Mouse (Mus musculus): Measurements from ENCODE around the gene Srgap1. TPM values are rescaled to one million over a fixed set of nuclear protein-coding genes. Genes with fewer than 3 reads are reported as not detected.

Gene Srgap1
- total RNA-seq, 2 experiments from 2014 or later, result 8.5 to 13.5 TPM

GRCm38 (mm10) chr10:121833443-121833842 is 213.7 kb downstream of the Srgap1 start:
- no peak for DNase-seq (ENCODE audit: low spot score in 2 of 2)

- no peak for DNase-seq (ENCODE audit: low spot score in 2 of 2)
Observed at GRCm38 (mm10) chr10:121830335-121831307, 216.5 kb downstream of the Srgap1 start.

DNA sequence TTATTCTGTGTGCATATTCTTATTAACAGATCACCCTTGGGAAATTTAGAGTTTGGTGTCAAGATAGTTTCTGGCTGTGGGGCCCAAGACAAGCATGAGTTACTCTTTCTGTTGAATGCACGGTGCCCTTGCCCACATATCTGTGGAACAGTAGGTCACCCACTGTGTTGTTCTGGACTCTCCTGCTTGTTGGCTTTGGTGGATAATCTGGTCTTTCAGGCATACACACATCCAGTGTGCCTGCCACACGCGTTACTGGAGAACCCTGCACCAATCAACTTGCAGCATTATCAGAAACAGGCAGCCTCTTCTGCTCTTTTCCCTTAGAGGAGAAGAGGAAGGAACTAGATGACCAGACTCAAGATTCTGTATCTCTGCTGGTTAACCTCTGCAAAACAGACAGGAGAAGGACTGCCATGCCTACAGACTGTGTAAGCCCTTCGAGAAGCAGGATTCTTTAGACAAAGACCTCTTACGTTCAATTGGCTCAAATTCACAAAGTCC is 217.3 kb downstream of the Srgap1 start:
- no peak for DNase-seq (ENCODE audit: low spot score in 2 of 2)

GRCm38 (mm10) chr10:121829034-121829433 is 218.1 kb downstream of the Srgap1 start:
- no peak for DNase-seq (ENCODE audit: low spot score in 2 of 2)

- no peak for DNase-seq (ENCODE audit: low spot score in 2 of 2)
Observed at GRCm38 (mm10) chr10:121822674-121823073, 224.4 kb downstream of the Srgap1 start.

- DNase-seq (ENCODE audit: low spot score in 2 of 2), result no peak
Observed at GRCm38 (mm10) chr10:121820846-121821245, 226.3 kb downstream of the Srgap1 start.

- DNase-seq (ENCODE audit: low spot score in 2 of 2), result no peak
Observed at GRCm38 (mm10) chr10:121817983-121818382, 229.1 kb downstream of the Srgap1 start.

DNA sequence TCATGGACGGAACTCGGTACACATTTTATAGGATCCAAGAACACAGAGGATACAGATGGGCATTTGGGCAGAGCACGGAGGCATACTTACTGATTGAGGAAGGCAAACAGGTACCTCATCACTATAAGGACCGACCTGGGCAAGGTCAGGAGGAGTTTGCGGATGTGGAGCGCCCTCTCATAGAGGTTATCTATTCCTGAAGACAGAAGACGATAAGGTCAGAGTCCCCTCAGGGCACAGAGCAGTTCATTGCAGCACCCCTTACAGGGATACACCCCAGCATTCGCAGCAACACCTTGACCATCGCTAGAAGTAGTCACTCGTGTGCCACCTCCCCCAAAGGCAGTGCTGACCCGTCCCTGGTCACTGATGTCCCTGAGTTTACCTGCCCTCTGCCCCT is 239.3 kb downstream of the Srgap1 start:
- no peak for DNase-seq (ENCODE audit: low spot score in 2 of 2)

DNA sequence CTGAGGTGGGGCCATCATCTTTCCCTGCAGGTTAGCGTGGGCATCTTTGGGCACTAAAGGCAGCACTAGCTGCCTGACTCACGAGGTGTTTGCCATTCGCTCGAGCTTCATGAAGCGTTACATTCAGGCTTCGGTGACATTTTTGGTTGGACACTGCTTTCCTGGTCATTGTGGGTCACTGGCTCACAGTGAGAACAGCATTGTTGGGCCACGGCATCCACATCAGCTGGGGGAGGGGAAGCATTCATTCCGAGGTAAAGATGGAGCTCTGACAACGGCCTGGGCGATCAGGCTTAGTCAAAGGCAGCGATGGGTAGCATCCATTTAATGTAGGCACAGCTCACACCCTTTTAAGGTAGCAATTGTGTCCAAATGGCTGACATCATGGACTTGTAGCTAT is 240.3 kb downstream of the Srgap1 start:
- no peak for DNase-seq (ENCODE audit: low spot score in 2 of 2)

DNA sequence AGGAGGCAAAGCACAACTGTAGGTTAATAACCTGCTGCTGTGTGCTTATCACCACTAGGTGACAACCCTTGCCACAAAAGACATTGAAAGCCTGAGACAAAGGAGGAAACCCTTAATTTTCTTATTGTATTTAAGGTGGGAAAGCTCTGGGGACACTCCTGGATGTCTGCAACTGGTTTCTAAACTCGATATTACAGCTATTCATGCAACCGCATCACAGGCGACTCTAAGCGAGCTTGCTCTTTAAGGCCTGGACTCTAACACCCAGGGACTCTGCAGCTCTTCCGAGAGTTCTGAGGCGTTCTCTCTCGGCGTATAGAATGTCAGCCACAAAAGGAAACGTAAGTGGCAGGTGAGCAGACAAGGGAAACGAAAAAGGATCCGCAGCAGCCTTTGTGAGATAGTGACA is 241.2 kb downstream of the Srgap1 start:
- no peak for DNase-seq (ENCODE audit: low spot score in 2 of 2)

DNA sequence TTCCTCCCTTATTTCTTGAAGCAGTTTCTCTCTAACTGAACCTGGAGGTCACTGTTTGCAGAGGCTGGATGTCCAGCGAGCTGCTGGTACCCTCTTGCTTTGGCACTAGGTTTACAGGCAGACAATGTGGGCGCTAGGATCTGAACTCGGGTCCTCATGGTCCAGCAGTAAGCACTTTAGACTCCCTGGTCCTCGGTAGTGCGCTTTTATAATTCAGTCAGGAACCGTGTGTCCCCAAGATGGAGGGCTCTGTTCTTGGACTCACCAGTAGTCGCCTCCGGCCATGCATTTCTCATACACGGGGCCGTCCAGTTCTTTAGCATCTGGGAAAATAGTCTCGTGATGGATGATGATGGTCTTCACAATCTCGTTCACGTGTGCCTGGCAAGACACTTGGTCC is 242.6 kb downstream of the Srgap1 start:
- no peak for DNase-seq (ENCODE audit: low spot score in 2 of 2)

DNA sequence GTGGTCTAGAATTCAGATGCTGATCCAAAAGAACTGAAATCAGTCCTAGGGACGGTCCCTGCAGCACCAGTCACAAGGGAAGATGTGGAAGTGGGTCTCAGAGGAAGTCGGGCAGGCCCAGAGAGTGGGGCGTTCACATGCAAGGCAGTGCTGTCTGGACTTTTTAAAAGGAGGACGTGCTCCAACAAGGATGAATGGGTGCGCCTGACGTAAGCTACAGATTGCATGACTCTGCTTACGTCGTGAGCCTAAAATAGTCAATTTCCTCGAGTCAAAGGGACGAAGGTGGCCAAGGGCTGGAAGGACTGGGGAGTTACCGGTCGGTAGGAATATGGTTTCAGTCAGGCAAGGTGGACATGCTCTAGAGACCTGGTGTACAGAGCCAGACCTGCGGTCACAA is 247.1 kb downstream of the Srgap1 start:
- no peak for DNase-seq (ENCODE audit: low spot score in 2 of 2)

- DNase-seq (ENCODE audit: low spot score in 2 of 2), result no peak
Observed at GRCm38 (mm10) chr10:121796027-121796802, 250.9 kb downstream of the Srgap1 start.

DNA sequence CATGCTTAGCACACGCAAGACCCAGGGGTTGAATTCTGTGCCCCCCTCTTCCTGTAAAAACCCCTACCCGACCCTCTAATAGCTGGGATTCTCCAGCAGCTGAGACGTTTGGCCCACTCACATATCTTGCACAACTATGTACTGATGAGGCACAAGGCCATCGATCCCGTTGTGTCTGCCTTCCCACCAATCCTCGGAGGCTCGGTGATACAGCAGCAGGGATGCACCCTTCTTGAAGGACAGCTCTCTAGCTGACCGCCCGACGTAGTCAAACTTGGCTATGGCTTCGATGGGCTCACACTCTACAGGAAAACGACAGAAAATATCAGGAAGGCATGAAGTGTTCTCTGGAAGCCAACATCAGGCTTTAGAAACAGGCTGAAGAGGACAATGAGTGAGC is 252.6 kb downstream of the Srgap1 start:
- DNase-seq (ENCODE audit: low spot score in 2 of 2), result no peak

GRCm38 (mm10) chr10:121792661-121793060 is 254.5 kb downstream of the Srgap1 start:
- no peak for DNase-seq (ENCODE audit: low spot score in 2 of 2)

DNA sequence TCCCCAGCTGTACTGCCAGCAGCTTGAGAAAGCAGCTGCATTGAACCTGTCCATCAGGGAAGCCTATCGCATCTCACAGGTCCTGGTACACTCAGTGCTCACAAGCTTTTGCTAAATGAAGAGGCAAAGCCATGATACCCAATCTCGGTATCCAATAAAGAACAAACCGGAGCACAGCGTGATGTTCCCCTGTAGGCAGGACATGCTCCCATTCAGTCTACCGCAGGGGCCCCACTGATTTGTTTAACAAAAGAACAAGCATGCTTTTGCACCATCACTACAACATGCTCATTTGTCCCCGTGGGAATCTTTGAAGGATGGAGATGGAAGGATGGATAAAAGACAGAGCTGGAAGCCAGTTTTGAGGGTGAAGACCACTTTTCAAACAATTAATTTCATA is 257.0 kb downstream of the Srgap1 start:
- no peak for DNase-seq (ENCODE audit: low spot score in 2 of 2)

- peak in 1 of 2 experiments; percentile 27 for DNase-seq (ENCODE audit: low spot score in 2 of 2)
Observed at GRCm38 (mm10) chr10:121788536-121788935, 258.6 kb downstream of the Srgap1 start.

DNA sequence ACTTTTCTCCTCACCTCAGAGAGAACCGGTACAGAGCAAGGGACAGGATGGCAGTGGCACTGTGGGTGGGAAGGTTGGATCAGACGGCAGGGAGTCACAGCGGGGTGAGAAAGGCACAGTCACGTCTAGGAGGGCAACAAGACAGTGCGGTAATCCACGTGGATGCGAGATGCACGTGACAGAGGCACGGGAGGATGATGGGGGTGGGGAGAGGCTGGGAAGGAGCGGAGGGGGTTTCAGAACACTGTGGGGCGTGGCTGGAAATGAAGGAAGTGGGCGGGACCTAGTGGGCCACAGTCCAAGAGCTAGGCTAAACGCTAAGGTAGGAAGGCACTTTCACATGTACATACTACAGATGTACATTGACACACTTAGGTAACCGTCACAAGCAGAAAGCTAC is 266.0 kb downstream of the Srgap1 start:
- no peak for DNase-seq (ENCODE audit: low spot score in 2 of 2)

DNA sequence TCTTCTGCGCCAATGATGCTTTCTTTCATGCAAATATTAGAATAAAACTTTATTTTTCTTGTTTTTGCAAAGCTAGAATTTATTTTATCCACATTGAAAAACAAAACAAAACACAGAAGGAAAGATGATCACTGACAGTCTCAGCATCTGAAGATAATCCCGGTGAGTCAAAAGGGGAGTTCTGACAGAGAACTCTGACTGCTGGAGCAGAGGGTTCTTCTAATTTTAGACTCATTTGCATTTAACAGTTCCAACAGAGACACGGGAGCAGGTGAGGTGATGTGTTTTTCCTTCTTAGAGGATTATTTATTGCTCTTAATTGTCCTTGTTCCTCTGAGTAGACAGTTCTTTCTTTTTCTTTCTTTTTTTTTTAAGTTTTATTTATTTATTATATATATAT is 271.1 kb downstream of the Srgap1 start:
- DNase-seq (ENCODE audit: low spot score in 2 of 2), result no peak

DNA sequence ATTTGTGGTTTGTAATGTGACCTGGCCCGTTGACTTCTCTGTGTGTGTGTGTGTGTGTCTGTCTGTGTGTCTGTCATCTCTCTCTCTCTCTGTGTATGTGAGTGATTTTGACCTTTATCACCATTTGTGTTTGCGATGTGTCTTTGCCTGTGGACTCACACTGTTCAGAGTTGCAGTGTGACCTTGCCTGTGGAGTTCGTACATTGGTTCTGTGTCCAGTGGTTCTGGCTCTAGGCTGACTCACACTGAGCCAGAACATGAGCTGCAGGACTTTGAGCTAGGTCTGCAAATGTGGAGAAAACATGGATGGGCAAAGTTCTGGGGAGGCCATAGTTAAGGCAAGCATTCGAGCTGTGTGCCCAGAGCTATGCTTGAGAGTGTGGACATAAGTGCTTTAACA is 273.3 kb downstream of the Srgap1 start:
- no peak for DNase-seq (ENCODE audit: low spot score in 2 of 2)

DNA sequence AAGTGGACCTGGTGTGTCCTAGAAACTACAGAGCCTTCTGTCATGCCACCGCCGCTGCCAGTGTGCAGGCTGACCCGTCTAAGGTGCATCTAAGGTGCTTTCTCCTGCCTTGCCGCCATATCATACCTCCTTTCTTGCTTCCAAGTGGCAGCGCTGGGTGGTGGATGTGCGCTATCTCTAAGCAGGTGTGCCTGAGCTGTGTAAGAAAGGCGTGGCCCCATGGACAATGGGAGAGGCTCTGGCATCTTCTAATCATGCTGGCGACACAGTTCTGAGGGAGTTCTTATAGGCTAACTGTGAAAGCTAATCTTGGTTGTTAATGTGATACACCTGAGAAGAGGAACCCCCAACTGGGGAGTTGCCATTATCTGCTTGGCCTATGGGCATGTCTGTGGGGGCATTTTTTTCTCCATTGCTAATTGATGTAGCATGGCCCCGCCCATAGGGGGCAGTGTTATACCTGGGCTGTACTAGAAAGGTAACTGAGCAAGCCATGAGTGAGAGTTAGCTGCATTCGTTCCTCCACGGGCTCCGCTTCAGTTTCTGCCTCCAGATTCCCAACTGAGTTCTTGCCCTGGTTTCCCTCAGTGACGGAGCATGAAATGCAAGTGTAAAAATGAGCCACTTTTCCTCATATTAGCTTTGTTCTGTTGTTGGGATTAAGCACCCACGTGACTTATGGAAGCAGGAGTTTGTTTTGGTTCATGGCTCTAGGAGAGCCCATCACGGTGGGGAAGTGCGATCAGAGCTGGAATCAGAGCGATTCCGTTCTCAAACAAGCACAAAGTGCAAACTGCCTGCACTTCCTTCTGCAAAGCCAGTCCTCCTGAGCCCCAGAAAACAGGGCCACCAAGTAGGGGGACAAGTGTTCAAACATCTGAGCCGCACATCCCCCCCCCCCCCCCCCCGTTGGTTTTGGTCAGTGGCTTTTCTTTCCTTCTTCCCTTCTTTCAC is 276.2 kb downstream of the Srgap1 start:
- no peak for DNase-seq (ENCODE audit: low spot score in 2 of 2)
